In genomic region chr2:132753137-132753536, GRCm38 (mm10) we compare ENCODE assay signal across 21 mouse cellular contexts.
"Had no signal": no experiment of that assay in that cellular context is flagged by ENCODE, and none has a peak within 500 bp of the region (broad histone marks: within the 10 kb centered on the region; RNA-seq: fewer than 3 reads in every experiment).

No protein-coding gene starts in this region.

- H3K4me3 ChIP-seq: limb, embryonic 10.5 days; limb, embryonic 13.5 days; liver, embryonic 12.5 days; liver, embryonic 15.5 days; lung, embryonic 15.5 days; megakaryocyte, embryonic 14.5 days; midbrain, embryonic 10.5 days; midbrain, embryonic 13.5 days; myocyte; neural tube, embryonic 13.5 days; stomach, embryonic 15.5 days had no signal

- H3K27me3 ChIP-seq: limb, embryonic 13.5 days; liver, embryonic 12.5 days; liver, embryonic 15.5 days; lung, embryonic 15.5 days; megakaryocyte, embryonic 14.5 days; midbrain, embryonic 13.5 days; neural tube, embryonic 13.5 days; stomach, embryonic 15.5 days had no signal

- H3K27ac ChIP-seq: limb, embryonic 10.5 days; limb, embryonic 13.5 days; liver, embryonic 12.5 days; liver, embryonic 15.5 days; lung, embryonic 15.5 days; midbrain, embryonic 10.5 days; midbrain, embryonic 13.5 days; neural tube, embryonic 13.5 days; stomach, embryonic 15.5 days had no signal

- DNase-seq: kidney, postnatal 14 days; kidney, postnatal 4 days; liver; lung, adult 18-20 months; lung, postnatal 10 days; lung, postnatal 36 days; retina, postnatal 1 day; right cerebral cortex, postnatal 25 days; spleen, adult 18-20 months; thymus, postnatal 25 days had no signal

- H3K4me1 ChIP-seq: limb, embryonic 10.5 days; limb, embryonic 13.5 days; liver, embryonic 12.5 days; liver, embryonic 15.5 days; lung, embryonic 15.5 days; neural tube, embryonic 13.5 days; stomach, embryonic 15.5 days had no signal
